Mouse (Mus musculus) lung, embryonic 16.5 days (tissue): ENCODE data around the gene Pigp. TPM values are rescaled to one million over a fixed set of nuclear protein-coding genes. Genes with fewer than 3 reads are reported as not detected.

Source experiments
- ATAC-seq: fragments of 200-750 bp; cut with Nextera tagmentation; 2 replicates; pipeline ENCODE4 v1.8.0; 2017; ENCODE audit warnings: low read depth, mild to moderate bottlenecking, moderate library complexity
- H3K27ac ChIP-seq: fragments of 300-500 bp; sonication (generic); 2 replicates; pipeline ENCODE4 v1.5.1; 2014; ENCODE audit warnings: mild to moderate bottlenecking, control low read depth, low read length
- H3K27me3 ChIP-seq: fragments of 300-500 bp; sonication (generic); 2 replicates; pipeline ENCODE4 v1.6.1; 2014; ENCODE audit warnings: low read depth, low read length, mixed read lengths; ENCODE audit not compliant: control insufficient read depth, insufficient read depth
- H3K36me3 ChIP-seq: fragments of 300-500 bp; sonication (generic); 2 replicates; pipeline ENCODE4 v1.6.1; 2014; ENCODE audit warnings: low read length; ENCODE audit not compliant: control insufficient read depth, insufficient read depth
- H3K4me1 ChIP-seq: fragments of 300-500 bp; sonication (generic); replicated peaks from 2 replicates; pipeline ENCODE4 v1.6.1; 2014; ENCODE audit warnings: low read length, mixed read lengths; ENCODE audit not compliant: control insufficient read depth, insufficient read depth
- H3K4me2 ChIP-seq: fragments of 300-500 bp; sonication (generic); 2 replicates; pipeline ENCODE4 v1.6.1; 2014; ENCODE audit warnings: low read depth, low read length, control low read depth
- H3K4me3 ChIP-seq: fragments of 300-500 bp; sonication (generic); 2 replicates; pipeline ENCODE4 v1.5.1; 2014; ENCODE audit warnings: mild to moderate bottlenecking, low read length, control low read depth
- H3K9ac ChIP-seq: fragments of 300-500 bp; sonication (generic); 2 replicates; pipeline ENCODE4 v1.6.1; 2014; ENCODE audit warnings: low read length, control low read depth
- H3K9me3 ChIP-seq: fragments of 300-500 bp; sonication (generic); 2 replicates; pipeline ENCODE4 v1.6.1; 2016; ENCODE audit warnings: low read length; ENCODE audit not compliant: control insufficient read depth
- WGBS: fragments of 180-500 bp; shearing (Covaris S2); extraction: QIAGEN DNeasy Blood & Tissue Kit; methylation state at CpG from one replicate; pipeline ENCODE4 v1.1.7; 2014; 5-methylcytosine and 5-hydroxymethylcytosine counted together
- polyA plus RNA-seq: library from polyadenylated mRNA; unstranded; fragments of >200 nt; fragmentation: Nextera tagmentation; extraction: Ambion mirVana; gene quantifications from 2 replicates; pipeline ENCODE4 v1.2.1, GENCODE M21; 2015

Pigp gene
- polyA plus RNA-seq, result 111 and 112 TPM in 2 replicates

DNA sequence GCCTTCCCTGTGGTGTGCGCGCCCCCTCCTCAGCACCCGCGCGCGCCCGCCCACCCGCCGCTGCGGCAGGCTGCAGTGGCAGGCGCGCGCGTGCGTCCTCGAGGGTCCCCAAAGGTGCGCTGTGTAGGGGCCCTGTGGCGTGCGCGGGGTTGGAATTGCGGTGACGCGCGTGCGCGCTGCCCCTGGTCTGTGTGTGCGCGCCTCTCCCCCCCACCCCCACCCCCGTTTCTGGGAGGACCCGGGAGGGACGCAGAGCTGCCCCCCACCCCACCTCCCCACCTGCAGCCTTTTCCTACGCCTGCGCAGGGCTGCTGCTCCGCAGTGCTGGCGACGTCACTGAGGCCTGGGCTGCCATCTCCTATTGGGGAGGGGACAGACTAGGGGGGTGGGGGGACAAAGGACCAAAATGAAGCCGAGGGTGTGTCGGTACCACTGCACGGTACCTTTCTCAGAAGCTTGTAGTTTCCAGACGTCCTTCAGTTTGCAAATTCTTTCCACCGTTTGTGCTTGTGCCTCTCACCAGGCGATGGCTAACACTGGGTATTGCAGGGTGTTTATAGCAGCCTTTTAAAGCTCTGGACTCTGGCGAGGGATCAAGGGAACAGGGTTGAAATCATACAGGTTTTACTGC is at the start of gene Pigp:
TSS of gene Pigp (minus strand) at position 542 of the 631 bp plus-strand sequence.
- Histone ChIP-seq H3K4me1 (peaks cover 20% of the 10 kb centered on the region), H3K4me3 (peak within 1 kb of the TSS; percentile 93), H3K27me3 (no peaks in the 10 kb centered on the region), H3K36me3 (no peaks in the 10 kb centered on the region), H3K4me2 (peak within 1 kb of the TSS; percentile 82), H3K9me3 (no peaks in the 10 kb centered on the region), H3K27ac (peak within 1 kb of the TSS; percentile 99), H3K9ac (peak within 1 kb of the TSS; percentile 95)
- under 1% methylated on average over 30 of the region's 43 CpGs for WGBS
- peak; percentile 72 for ATAC-seq

DNA sequence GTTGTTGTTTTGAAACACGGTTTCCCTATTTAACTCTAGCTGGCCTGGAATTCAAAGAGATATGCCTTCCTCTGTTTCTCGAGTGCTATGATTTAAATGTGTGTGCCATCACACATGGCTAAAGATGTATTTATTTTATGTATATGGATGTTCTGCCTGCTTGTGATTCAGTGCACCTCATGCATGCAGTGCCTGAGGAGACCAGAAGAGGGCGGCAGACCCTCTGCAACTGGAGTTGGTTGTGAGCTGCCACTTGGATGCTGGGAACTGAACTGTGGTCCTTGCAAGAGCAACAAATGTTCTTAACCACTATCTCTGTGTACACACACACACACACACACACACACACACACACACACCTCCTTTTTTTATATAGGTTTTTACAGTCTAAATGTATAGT is 48.9 kb upstream of the Pigp start:
- whole genome bisulfite sequencing, result 91% methylated on average over 3 of the region's 3 CpGs
- Histone ChIP-seq H3K4me3 (no peak overlapping the region), H3K4me2 (no peak overlapping the region), H3K9me3 (no peaks in the 10 kb centered on the region), H3K9ac (no peak overlapping the region), H3K27me3 (no peaks in the 10 kb centered on the region), H3K4me1 (no peaks in the 10 kb centered on the region), H3K27ac (no peak overlapping the region), H3K36me3 (peaks cover 44% of the 10 kb centered on the region)
- no peak for ATAC-seq

DNA sequence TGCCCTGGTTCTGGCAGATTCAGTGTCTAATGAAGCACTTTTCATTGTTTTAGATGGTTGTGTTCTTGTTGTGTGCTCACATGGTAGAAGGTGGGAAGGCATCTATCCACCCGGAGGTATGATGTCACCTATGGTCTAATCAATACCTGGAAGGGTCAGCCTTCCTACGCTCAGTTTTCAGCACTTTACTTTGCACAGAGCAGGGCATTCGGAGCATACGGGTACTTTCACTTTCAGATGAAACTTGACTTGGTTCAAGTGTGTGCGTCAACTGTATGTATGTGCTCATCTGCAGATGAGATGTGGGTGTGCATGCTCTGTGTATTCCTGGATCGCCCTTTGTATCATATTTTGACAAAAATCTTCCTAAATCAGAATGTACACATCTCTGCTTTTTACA is 42.5 kb upstream of the Pigp start:
- Histone ChIP-seq H3K27me3 (no peaks in the 10 kb centered on the region), H3K9me3 (no peaks in the 10 kb centered on the region), H3K9ac (no peak overlapping the region), H3K4me1 (no peaks in the 10 kb centered on the region), H3K36me3 (peaks cover 15% of the 10 kb centered on the region), H3K4me2 (no peak overlapping the region), H3K4me3 (no peak overlapping the region), H3K27ac (no peak overlapping the region)
- 87% methylated on average over 6 of the region's 6 CpGs for WGBS
- no peak for ATAC-seq

DNA sequence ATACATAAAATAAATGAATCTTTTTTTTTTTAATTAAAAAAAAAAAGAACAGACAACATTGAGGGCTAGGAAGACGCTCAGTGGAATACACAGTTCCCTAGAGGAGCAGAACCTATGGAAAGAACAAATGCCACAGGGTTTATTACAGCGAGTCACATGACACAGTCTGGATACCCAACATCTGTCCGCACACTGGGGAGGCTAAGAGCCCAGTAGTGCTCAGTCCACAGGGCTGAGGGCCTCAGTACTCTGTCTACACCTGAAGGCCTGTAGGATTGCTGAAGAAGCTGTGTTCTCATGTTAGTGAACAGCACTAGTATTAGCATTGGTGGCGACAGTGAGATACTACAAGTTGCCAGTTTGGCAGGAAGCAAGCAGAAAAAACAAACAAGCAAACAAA is 41.1 kb upstream of the Pigp start:
- H3K36me3 ChIP-seq, result peaks cover 8% of the 10 kb centered on the region; the same call in 1 of the 2 replicates
- no peak overlapping the region for H3K9ac ChIP-seq
- H3K4me3 ChIP-seq, result no peak overlapping the region
- no peak overlapping the region for H3K27ac ChIP-seq
- H3K9me3 ChIP-seq, result no peaks in the 10 kb centered on the region
- H3K27me3 ChIP-seq, result no peaks in the 10 kb centered on the region
- no peaks in the 10 kb centered on the region for H3K4me1 ChIP-seq
- no peak for ATAC-seq
- 87% methylated on average over 4 of the region's 4 CpGs for WGBS
- no peak overlapping the region for H3K4me2 ChIP-seq

DNA sequence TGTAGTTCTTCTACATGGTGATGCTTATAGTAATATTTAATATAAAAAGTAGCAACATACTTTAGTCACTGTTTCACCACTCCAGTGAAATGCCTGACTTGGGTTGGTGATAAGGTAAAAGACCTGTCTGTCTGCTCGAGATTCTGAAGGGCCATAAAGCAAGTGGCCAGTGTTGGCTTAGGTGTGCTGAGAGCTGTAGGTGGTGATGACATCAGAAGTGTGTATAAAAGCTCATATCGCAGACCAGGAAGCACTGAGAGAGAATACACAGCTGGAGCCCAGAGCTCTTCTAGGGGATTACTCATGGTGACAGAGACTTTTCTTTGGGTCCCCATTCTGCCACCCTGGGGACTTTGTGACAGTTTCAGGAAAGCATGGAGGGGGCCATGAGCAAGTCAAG is 40.6 kb upstream of the Pigp start:
- Histone ChIP-seq H3K4me3 (no peak overlapping the region), H3K9me3 (no peaks in the 10 kb centered on the region), H3K9ac (no peak overlapping the region), H3K4me1 (no peaks in the 10 kb centered on the region), H3K36me3 (peaks cover 8% of the 10 kb centered on the region; the same call in 1 of the 2 replicates), H3K4me2 (no peak overlapping the region), H3K27me3 (no peaks in the 10 kb centered on the region), H3K27ac (no peak overlapping the region)
- peak; percentile 66; the same call in 1 of the 2 replicates for ATAC-seq
- WGBS, result 57% methylated on average over 2 of the region's 2 CpGs

DNA sequence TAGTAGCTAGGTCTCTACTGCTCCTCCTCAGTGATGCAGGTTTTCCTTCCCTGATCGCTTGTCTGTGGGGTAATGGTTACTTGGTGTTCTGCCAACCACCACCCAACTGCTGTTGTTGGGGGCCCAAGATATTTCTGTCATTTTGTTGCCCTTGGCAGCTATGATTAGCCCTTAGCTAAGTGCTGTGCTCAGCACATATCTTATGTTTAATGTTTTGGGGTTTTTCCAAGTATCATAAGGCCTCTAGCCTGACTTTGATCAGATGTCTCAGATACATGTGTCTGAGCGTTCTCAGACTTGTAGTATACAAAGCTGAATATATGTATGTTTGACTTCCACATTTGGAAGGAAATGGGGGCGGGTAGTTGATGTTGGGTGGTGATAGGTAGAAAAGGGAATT is 39.6 kb upstream of the Pigp start:
- no peak overlapping the region for H3K27ac ChIP-seq
- H3K4me3 ChIP-seq, result no peak overlapping the region
- no peaks in the 10 kb centered on the region for H3K9me3 ChIP-seq
- H3K27me3 ChIP-seq, result no peaks in the 10 kb centered on the region
- H3K36me3 ChIP-seq, result peaks cover 8% of the 10 kb centered on the region; the same call in 1 of the 2 replicates
- no peaks in the 10 kb centered on the region for H3K4me1 ChIP-seq
- no peak overlapping the region for H3K4me2 ChIP-seq
- 59% methylated on average over 3 of the region's 3 CpGs for WGBS
- H3K9ac ChIP-seq, result no peak overlapping the region
- no peak for ATAC-seq

DNA sequence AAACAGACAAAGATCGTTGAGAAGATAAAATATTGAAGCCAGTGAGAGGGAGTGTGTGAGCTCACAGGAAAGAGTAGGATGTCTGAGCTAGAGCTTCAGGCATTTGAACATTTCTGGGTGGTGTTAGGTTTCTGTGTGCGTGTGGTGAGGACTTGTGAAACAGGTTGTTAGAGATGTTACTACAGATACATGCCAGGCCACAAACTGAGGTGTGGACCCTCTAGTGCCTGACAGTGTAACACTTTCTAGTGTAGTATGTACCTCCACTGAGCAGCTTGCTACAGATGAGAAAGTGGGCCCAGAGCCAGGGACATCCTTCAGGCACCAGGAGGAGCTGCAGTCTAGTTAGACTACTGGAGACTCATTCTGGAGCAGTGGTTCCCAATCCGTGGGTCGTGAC is 30.5 kb upstream of the Pigp start:
- H3K27ac ChIP-seq, result no peak overlapping the region

DNA sequence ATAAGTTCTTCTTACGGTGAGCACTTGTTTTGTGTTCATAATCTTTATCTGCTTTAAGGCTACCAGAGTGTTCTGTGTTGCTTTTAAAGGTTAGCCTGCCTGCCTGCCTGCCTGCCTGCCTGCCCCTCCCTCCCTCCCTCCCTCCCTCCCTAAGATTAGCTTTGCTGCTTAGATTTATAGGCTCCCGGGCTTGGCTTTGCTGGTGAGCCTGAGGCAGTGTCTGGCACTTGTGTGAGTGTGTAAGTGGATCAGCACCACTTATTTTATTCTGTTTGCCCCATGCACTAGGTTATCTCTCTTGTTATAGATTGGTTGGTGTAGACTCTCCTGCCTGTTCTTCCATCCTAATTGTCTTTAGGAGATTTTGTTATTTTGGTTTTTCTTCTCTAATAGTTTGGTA is 30.0 kb upstream of the Pigp start:
- WGBS, result 30% methylated on average over 2 of the region's 2 CpGs
- no peaks in the 10 kb centered on the region for H3K9me3 ChIP-seq
- H3K9ac ChIP-seq, result no peak overlapping the region
- no peak overlapping the region for H3K4me3 ChIP-seq
- H3K27me3 ChIP-seq, result no peaks in the 10 kb centered on the region
- ATAC-seq, result no peak
- H3K4me2 ChIP-seq, result no peak overlapping the region
- H3K27ac ChIP-seq, result no peak overlapping the region
- no peaks in the 10 kb centered on the region for H3K36me3 ChIP-seq
- no peaks in the 10 kb centered on the region for H3K4me1 ChIP-seq

More for the DNA sequence above, 30.5 kb upstream of the Pigp start:
- Histone ChIP-seq H3K36me3 (no peaks in the 10 kb centered on the region), H3K27me3 (no peaks in the 10 kb centered on the region), H3K4me1 (no peaks in the 10 kb centered on the region), H3K9me3 (no peaks in the 10 kb centered on the region), H3K4me2 (no peak overlapping the region), H3K4me3 (no peak overlapping the region), H3K9ac (no peak overlapping the region)
- 62% methylated on average over 4 of the region's 4 CpGs for WGBS
- no peak for ATAC-seq

DNA sequence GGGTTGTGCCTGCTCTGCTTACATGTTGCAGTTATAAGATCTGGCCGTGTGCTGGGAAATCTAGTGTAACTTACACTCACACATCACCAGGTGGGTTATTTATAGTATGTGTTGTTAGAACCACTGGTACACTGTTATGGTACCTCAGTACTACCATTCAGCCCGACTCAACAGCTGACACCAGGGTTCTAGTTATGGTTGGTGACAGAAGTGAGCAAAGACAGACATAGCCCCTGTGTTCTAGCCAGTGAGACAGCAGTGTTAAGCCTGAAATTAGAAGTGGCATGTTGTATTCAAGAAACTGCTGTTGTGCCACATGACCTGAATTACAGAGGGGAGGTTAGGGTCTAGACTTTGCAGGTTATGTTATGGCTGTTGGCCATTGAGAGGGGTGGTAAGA is 27.5 kb upstream of the Pigp start:
- Histone ChIP-seq H3K27ac (no peak overlapping the region), H3K4me2 (no peak overlapping the region), H3K36me3 (peaks cover 6% of the 10 kb centered on the region), H3K9me3 (no peaks in the 10 kb centered on the region), H3K9ac (no peak overlapping the region), H3K4me1 (no peaks in the 10 kb centered on the region), H3K27me3 (no peaks in the 10 kb centered on the region), H3K4me3 (no peak overlapping the region)
- ATAC-seq, result no peak
- 86% methylated on average over 2 of the region's 2 CpGs for whole genome bisulfite sequencing

DNA sequence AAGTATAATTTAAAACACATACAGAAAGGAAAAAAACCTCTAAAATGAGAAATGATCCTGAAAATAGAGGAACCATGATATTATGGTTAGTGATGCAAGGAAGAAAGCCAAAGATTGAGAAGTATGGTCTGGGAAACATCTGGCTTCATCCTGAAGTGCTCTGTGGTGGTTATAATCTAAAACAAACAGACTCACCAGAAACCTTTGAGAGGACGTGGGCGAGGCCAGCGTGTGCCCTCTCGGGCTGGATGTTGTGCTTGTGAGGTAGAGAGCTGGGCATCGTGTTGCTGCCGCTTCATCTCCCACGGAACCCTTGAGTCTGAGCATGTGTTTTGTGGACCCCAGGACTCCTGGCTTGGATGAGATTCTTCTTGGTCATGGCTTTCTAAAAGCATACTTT is 25.0 kb upstream of the Pigp start:
- no peak for ATAC-seq
- Histone ChIP-seq H3K27ac (no peak overlapping the region), H3K4me3 (no peak overlapping the region), H3K9ac (no peak overlapping the region), H3K27me3 (no peaks in the 10 kb centered on the region), H3K4me2 (no peak overlapping the region), H3K4me1 (no peaks in the 10 kb centered on the region), H3K36me3 (peaks cover 6% of the 10 kb centered on the region), H3K9me3 (no peaks in the 10 kb centered on the region)
- 57% methylated on average over 7 of the region's 7 CpGs for WGBS
